Mouse (Mus musculus): ENCODE measurements at regions not wholly inside any gene's neighbourhood (a gene's known extent, or its start where the extent isn't known, plus 50 kb on each side); places are given as distances from the start of the nearest gene placed in this dataset.

DNA sequence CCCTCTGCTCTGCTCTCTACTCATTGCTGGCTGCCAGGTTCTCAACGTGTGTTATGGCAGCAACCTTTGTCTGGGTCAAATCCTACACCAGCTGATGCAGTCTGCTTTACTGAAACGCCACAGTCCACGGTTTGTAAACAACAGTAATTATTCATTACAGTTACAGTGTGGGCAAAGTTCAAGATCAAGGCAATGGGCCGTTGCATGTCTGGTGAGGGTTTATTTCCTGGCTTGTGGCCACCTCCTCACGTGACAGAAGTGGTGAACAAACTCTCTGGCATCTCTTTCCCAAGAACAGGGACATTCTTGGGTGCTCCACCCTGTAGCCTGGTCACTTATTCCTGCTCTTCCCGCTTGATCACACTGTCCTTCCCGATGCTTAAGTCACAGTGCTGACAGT is 295.3 kb upstream of the Rtl1 start:
- no peak for TF ChIP-seq CTCF (IDR thresholded peaks at IDR 0.05; ENCODE audit: low read depth)
- TF ChIP-seq EP300 (IDR thresholded peaks at IDR 0.05; ENCODE audit: low read depth) = no peak

Data from liver, postnatal 0 days (tissue).